Mouse (Mus musculus) cerebellum, adult 2 months (tissue): ENCODE measurements around the gene Bicra. TPM values are rescaled to one million over a fixed set of nuclear protein-coding genes. Genes with fewer than 3 reads are reported as not detected.

Experiments used
- DNase-seq, 2 experiments: peaks; one replicate each; pipeline ENCODE4 v3.0.0; 2021
- H3K27ac ChIP-seq: fragments of 200-500 bp; 2 replicates; pipeline ENCODE4 v1.5.1; 2012; ENCODE audit warnings: low read length, control low read depth, inconsistent platforms; ENCODE audit not compliant: insufficient read depth
- H3K27me3 ChIP-seq: fragments of 200-500 bp; 2 replicates; pipeline ENCODE4 v1.6.1; 2012; ENCODE audit warnings: inconsistent platforms, mild to moderate bottlenecking, low read length, moderate library complexity; ENCODE audit not compliant: control insufficient read depth, insufficient read depth
- H3K4me1 ChIP-seq: fragments of 200-500 bp; 2 replicates; pipeline ENCODE4 v1.6.1; 2011; ENCODE audit warnings: low read length; ENCODE audit not compliant: control insufficient read depth, insufficient read depth
- H3K4me3 ChIP-seq: fragments of 200-500 bp; replicated peaks from 2 replicates; pipeline ENCODE3; 2011; ENCODE audit warnings: mild to moderate bottlenecking, low read depth, low read length, control low read depth; ENCODE audit not compliant: insufficient read depth
- CTCF ChIP-seq: fragments of 200-500 bp; IDR thresholded peaks from 2 replicates; pipeline ENCODE4 v1.5.1; 2011; ENCODE audit warnings: low read depth, mild to moderate bottlenecking, control low read depth, low read length, moderate library complexity, borderline replicate concordance; ENCODE audit not compliant: insufficient read depth
- POLR2A ChIP-seq: fragments of 200-500 bp; IDR thresholded peaks from 2 replicates; pipeline ENCODE4 v1.6.1; 2011; ENCODE audit warnings: low read length, control low read depth, borderline replicate concordance; ENCODE audit not compliant: insufficient read depth
- WGBS: fragments of 180-500 bp; shearing (Covaris S2); methylation state at CpG from one replicate; pipeline ENCODE4 v1.1.7; 2018; 5-methylcytosine and 5-hydroxymethylcytosine counted together
- polyA plus RNA-seq: library from polyadenylated mRNA; depleted of rRNA; stranded (reverse); fragments of >200 nt; gene quantifications from 2 replicates; pipeline ENCODE4 v1.2.3, GENCODE M21; 2012; rRNA removed

Gene Bicra
- polyA plus RNA-seq, 1 experiment = 12.3 TPM

- no peak for DNase-seq
- TF ChIP-seq CTCF (no peak), POLR2A (no peak)
- Histone ChIP-seq H3K27ac (no peak overlapping the region), H3K4me1 (no peaks in the 10 kb centered on the region), H3K27me3 (no peaks in the 10 kb centered on the region), H3K4me3 (no peak overlapping the region)
- WGBS = 82% methylated on average over 5 of the region's 5 CpGs
Measured at GRCm38 (mm10) chr7:15937491-15937890, 110.2 kb downstream of the Bicra start.

- no peak overlapping the region for H3K4me3 ChIP-seq
- no peaks in the 10 kb centered on the region for H3K27me3 ChIP-seq
- no peak for TF ChIP-seq POLR2A
- no peak for TF ChIP-seq CTCF
- no peak for DNase-seq
- no peaks in the 10 kb centered on the region for H3K4me1 ChIP-seq
- 56% methylated on average over 16 of the region's 16 CpGs for WGBS
- no peak overlapping the region for H3K27ac ChIP-seq
Measured at GRCm38 (mm10) chr7:15933437-15934359, 114.0 kb downstream of the Bicra start.

GRCm38 (mm10) chr7:15931635-15932034, 116.1 kb downstream of the Bicra start:
- DNase-seq = no peak
- H3K4me1 ChIP-seq = no peaks in the 10 kb centered on the region
- H3K27ac ChIP-seq = no peak overlapping the region
- no peak overlapping the region for H3K4me3 ChIP-seq
- H3K27me3 ChIP-seq = no peaks in the 10 kb centered on the region
- WGBS = 57% methylated on average over 3 of the region's 3 CpGs
- no peak for TF ChIP-seq CTCF
- TF ChIP-seq POLR2A = no peak

GRCm38 (mm10) chr7:15930543-15930942, 117.2 kb downstream of the Bicra start:
- WGBS = 63% methylated on average over 2 of the region's 2 CpGs
- no peaks in the 10 kb centered on the region for H3K4me1 ChIP-seq
- TF ChIP-seq POLR2A = no peak
- no peak for TF ChIP-seq CTCF

GRCm38 (mm10) chr7:15929910-15930309, 117.8 kb downstream of the Bicra start:
- 32% methylated on average over 4 of the region's 4 CpGs for WGBS
- Histone ChIP-seq H3K27me3 (no peaks in the 10 kb centered on the region), H3K27ac (no peak overlapping the region), H3K4me3 (no peak overlapping the region), H3K4me1 (no peaks in the 10 kb centered on the region)
- DNase-seq = no peak
- TF ChIP-seq POLR2A (no peak), CTCF (peak; percentile 71)

More at GRCm38 (mm10) chr7:15930543-15930942, 117.2 kb downstream of the Bicra start:
- no peak overlapping the region for H3K4me3 ChIP-seq
- DNase-seq = no peak
- no peak overlapping the region for H3K27ac ChIP-seq
- no peaks in the 10 kb centered on the region for H3K27me3 ChIP-seq

GRCm38 (mm10) chr7:15922220-15922773, 125.4 kb downstream of the Bicra start, which contains the start of gene Selenow:
TSS of gene Selenow (minus strand) at chr7:15922402.
- H3K27me3 ChIP-seq = no peaks in the 10 kb centered on the region
- peak; percentile 93 for TF ChIP-seq POLR2A
- no peak for TF ChIP-seq CTCF

GRCm38 (mm10) chr7:15921796-15922195, 125.9 kb downstream of the Bicra start:
- TF ChIP-seq POLR2A = no peak
- no peak for TF ChIP-seq CTCF
- peak overlapping the region; percentile 92 for H3K27ac ChIP-seq
- no peaks in the 10 kb centered on the region for H3K27me3 ChIP-seq
- under 1% methylated on average over 10 of the region's 10 CpGs for WGBS
- H3K4me3 ChIP-seq = peak overlapping the region; percentile 92
- H3K4me1 ChIP-seq = peaks cover 4% of the 10 kb centered on the region
- DNase-seq = no peak

More at GRCm38 (mm10) chr7:15922220-15922773, 125.4 kb downstream of the Bicra start, which contains the start of gene Selenow:
- Histone ChIP-seq H3K27ac (peak within 1 kb of the TSS; percentile 92), H3K4me1 (peaks cover 4% of the 10 kb centered on the region), H3K4me3 (peak within 1 kb of the TSS; percentile 92)
- under 1% methylated on average over 33 of the region's 33 CpGs for WGBS
- peak; percentile 92 to 96 for DNase-seq

Other genes starting within 250 kb of the Bicra start
- gene Obox6, start 208.2 kb downstream of the Bicra start, polyA plus RNA-seq = not detected in 2 replicates
- not detected in 2 replicates for gene Crx, start 168.0 kb downstream of the Bicra start, polyA plus RNA-seq
- gene Crxos, start 165.3 kb downstream of the Bicra start, polyA plus RNA-seq = 0.11 TPM in 1 of 2 replicates, not detected in the other
- gene Selenow, start 125.5 kb downstream of the Bicra start, polyA plus RNA-seq = 870 and 931 TPM in 2 replicates
- gene Nop53, start 101.8 kb downstream of the Bicra start, polyA plus RNA-seq = 104 and 108 TPM in 2 replicates
- 7.4 and 7.5 TPM in 2 replicates for gene Ehd2, start 80.4 kb downstream of the Bicra start, polyA plus RNA-seq
- 0.16 and 0.28 TPM in 2 replicates for gene Zfp541, start 13.9 kb upstream of the Bicra start, polyA plus RNA-seq
- 447 and 471 TPM in 2 replicates for gene Napa, start 50.5 kb upstream of the Bicra start, polyA plus RNA-seq
- gene Kptn, start 72.0 kb upstream of the Bicra start, polyA plus RNA-seq = 56.4 and 60.5 TPM in 2 replicates
- gene Slc8a2, start 81.9 kb upstream of the Bicra start, polyA plus RNA-seq = 84.6 and 116 TPM in 2 replicates
- 93.5 and 94.2 TPM in 2 replicates for gene Meis3, start 127.2 kb upstream of the Bicra start, polyA plus RNA-seq
- 11.7 and 13.3 TPM in 2 replicates for gene Dhx34, start 174.1 kb upstream of the Bicra start, polyA plus RNA-seq
- 0.19 and 0.20 TPM in 2 replicates for gene C5ar2, start 196.2 kb upstream of the Bicra start, polyA plus RNA-seq
- gene C5ar1, start 211.6 kb upstream of the Bicra start, polyA plus RNA-seq = 0.75 and 0.95 TPM in 2 replicates
- 60.1 and 61.1 TPM in 2 replicates for gene Inafm1, start 225.7 kb upstream of the Bicra start, polyA plus RNA-seq
- gene Ccdc9, start 238.9 kb upstream of the Bicra start, polyA plus RNA-seq = 81.1 and 91.1 TPM in 2 replicates